Mouse (Mus musculus): ENCODE measurements around the gene Spsb1.

The Spsb1 gene

GRCm38 (mm10) chr4:149954893-149955439 lies at the start of gene Spsb1:
Spsb1 (minus strand) TSS chr4:149955043.
- TF ChIP-seq GATA4 (IDR thresholded peaks at IDR 0.05; ENCODE audit: insufficient replicate concordance, low read length), result peak; percentile 94; the same call in 1 of the 2 replicates

- no peak for TF ChIP-seq GATA4 (IDR thresholded peaks at IDR 0.05; ENCODE audit: insufficient replicate concordance, low read length)
Observed at GRCm38 (mm10) chr4:150003641-150004040, 48.8 kb upstream of the Spsb1 start.

GRCm38 (mm10) chr4:150003021-150003580 lies 48.3 kb upstream of the Spsb1 start:
- peak; percentile 46; the same call in 1 of the 2 replicates for TF ChIP-seq GATA4 (IDR thresholded peaks at IDR 0.05; ENCODE audit: insufficient replicate concordance, low read length)

DNA sequence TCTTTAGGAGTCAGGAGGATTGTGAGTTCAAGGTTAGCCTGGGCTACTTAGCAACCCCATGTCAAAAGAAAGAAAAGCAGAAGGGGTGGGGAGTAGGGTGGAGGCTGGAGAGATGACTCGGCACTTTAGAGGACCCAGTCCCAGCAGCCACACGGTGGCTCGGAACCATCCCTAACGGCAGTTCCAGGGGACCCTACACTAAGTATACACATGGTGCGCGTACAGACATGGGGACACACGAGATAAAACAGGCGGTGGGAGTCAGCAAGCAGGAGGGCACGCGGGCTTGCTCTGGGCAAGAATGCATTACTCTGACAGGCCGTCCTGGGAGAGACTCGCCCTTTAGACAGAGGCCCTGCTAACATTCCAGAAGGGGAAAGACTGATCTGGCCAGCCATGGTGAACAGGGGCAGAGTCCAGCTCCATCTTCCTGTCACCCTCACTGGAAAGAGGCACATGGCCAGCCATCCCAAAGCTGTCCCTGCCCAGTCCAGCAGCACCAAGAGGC lies 47.2 kb upstream of the Spsb1 start:
- no peak for TF ChIP-seq GATA4 (IDR thresholded peaks at IDR 0.05; ENCODE audit: insufficient replicate concordance, low read length)

DNA sequence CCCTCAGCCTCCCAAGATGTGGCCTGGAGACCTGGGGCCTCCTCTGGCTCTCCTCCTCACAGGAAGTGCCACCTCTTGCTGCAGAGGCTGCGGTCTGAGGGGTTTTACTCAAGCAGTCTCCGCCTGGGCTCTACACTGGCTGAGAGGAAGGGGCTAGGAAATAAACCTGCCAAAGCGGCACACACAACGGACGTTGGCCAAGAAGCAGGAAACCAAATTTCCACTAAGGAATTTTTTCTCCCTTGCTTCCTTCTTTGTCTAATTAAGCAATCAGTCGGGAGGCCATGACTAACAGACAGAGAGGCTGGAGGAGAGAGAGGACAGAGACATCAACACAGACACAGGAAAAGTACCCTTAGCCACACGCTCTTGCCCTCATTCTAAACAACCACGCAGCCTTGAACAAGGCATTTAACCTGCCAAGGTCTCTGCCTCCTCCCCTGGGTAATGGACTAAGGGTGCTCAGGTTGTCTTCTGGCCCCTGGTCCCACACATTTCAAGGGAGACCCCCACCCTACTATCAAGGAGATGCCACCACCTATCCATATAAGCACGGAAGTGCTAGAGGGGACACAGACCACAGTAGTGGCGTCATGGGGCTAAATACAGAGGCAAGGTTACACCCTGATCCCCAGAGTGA lies 46.5 kb upstream of the Spsb1 start:
- TF ChIP-seq GATA4 (IDR thresholded peaks at IDR 0.05; ENCODE audit: insufficient replicate concordance, low read length), result no peak

- no peak for TF ChIP-seq GATA4 (IDR thresholded peaks at IDR 0.05; ENCODE audit: insufficient replicate concordance, low read length)
Observed at GRCm38 (mm10) chr4:149999931-150000555, 45.2 kb upstream of the Spsb1 start.

GRCm38 (mm10) chr4:149999510-149999900 lies 44.7 kb upstream of the Spsb1 start:
- TF ChIP-seq GATA4 (IDR thresholded peaks at IDR 0.05; ENCODE audit: insufficient replicate concordance, low read length), result no peak

GRCm38 (mm10) chr4:149998786-149999509 lies 44.1 kb upstream of the Spsb1 start:
- no peak for TF ChIP-seq GATA4 (IDR thresholded peaks at IDR 0.05; ENCODE audit: insufficient replicate concordance, low read length)

DNA sequence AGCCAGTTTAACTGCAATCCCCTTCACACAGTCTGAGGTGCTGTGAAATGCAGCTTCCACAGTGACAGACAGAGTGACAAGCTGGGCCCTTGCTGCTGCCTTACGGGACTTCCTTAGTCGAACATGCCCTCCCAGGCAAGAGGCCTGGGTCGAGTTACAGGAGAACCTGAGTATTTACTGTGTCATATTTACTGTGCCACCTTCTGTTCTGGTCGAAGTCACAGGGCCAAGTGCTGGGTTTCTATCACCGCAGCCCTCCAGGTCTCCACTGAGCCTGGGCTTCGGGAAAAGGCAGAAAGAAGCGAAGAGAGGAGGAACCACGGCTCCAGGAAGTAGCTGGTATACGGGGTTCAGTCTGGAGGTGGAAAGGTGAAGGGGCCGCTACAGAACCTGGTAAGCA lies 43.2 kb upstream of the Spsb1 start:
- TF ChIP-seq GATA4 (IDR thresholded peaks at IDR 0.05; ENCODE audit: insufficient replicate concordance, low read length), result no peak

GRCm38 (mm10) chr4:149996440-149996839 lies 41.6 kb upstream of the Spsb1 start:
- no peak for TF ChIP-seq GATA4 (IDR thresholded peaks at IDR 0.05; ENCODE audit: insufficient replicate concordance, low read length)

DNA sequence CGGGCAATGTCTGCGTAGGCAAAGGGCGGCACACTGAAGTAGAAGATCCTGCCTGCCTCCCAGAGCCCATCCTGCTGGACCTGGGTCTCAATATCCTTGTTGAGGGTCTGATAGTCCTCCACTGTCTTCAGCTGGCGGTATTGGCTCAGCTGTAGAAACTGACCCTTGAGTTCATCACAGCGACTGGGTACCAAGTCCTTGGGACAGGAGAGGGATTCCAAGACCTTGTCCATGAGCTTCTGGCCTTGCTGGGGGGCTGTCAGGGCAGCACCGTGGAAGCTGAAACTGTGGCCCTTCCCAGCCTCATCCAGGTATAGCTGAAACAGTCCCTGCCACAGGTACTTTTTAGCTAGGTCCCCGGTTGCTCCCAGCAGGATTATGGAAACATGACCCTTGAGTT lies 41.1 kb upstream of the Spsb1 start:
- no peak for TF ChIP-seq GATA4 (IDR thresholded peaks at IDR 0.05; ENCODE audit: insufficient replicate concordance, low read length)

GRCm38 (mm10) chr4:149994218-149994617 lies 39.4 kb upstream of the Spsb1 start:
- TF ChIP-seq GATA4 (IDR thresholded peaks at IDR 0.05; ENCODE audit: insufficient replicate concordance, low read length), result no peak

DNA sequence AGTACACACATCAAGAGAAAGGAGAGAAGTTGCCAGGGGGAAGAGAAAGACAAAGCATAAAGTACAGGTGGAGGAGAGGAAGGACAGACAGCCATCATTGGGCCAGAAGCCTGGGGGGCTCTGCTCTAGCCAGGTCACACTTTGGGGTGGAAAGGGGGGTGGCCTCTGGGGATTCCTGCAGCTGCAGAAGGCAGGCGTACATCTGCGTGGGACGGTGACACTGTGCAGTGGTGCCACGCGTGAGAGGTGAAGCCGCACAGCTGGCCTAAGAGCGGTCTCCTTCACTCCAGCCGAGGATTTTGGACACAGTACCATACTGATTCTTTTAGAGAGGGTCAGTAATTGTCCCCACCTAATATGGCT lies 37.8 kb upstream of the Spsb1 start:
- TF ChIP-seq GATA4 (IDR thresholded peaks at IDR 0.05; ENCODE audit: insufficient replicate concordance, low read length), result no peak

GRCm38 (mm10) chr4:149991755-149992669 lies 37.2 kb upstream of the Spsb1 start:
- TF ChIP-seq GATA4 (IDR thresholded peaks at IDR 0.05; ENCODE audit: insufficient replicate concordance, low read length), result no peak
